Mouse (Mus musculus) thymus, adult 2 months (tissue): Measurements from ENCODE around the gene Tmprss4. TPM values are rescaled to one million over a fixed set of nuclear protein-coding genes. Genes with fewer than 3 reads are reported as not detected.
A peak's percentile ranks its signal among the peaks of the same experiment; 100 is the strongest.

Experiments used
- DNase-seq: peaks from one replicate; pipeline ENCODE4 v3.0.0; 2021
- H3K27ac ChIP-seq: fragments of 200-500 bp; 2 replicates; pipeline ENCODE4 v1.5.1; 2012; ENCODE audit warnings: low read length, control low read depth; ENCODE audit not compliant: control insufficient read depth, insufficient read depth
- H3K27me3 ChIP-seq: fragments of 200-500 bp; 2 replicates; pipeline ENCODE4 v1.6.1; 2012; ENCODE audit warnings: mild to moderate bottlenecking, low read length, moderate library complexity, mixed read lengths; ENCODE audit not compliant: control insufficient read depth, insufficient read depth
- H3K36me3 ChIP-seq: fragments of 200-500 bp; 2 replicates; pipeline ENCODE4 v1.6.1; 2012; ENCODE audit warnings: mild to moderate bottlenecking, low read length, moderate library complexity; ENCODE audit not compliant: control insufficient read depth, insufficient read depth
- H3K4me1 ChIP-seq: fragments of 200-500 bp; replicated peaks from 2 replicates; pipeline ENCODE4 v1.6.1; 2012; ENCODE audit warnings: low read length; ENCODE audit not compliant: control insufficient read depth, insufficient read depth
- H3K4me3 ChIP-seq: fragments of 200-500 bp; 2 replicates; pipeline ENCODE4 v1.5.1; 2012; ENCODE audit warnings: mild to moderate bottlenecking, low read length, control low read depth, moderate library complexity; ENCODE audit not compliant: control insufficient read depth, insufficient read depth
- CTCF ChIP-seq: fragments of 200-500 bp; IDR thresholded peaks from 2 replicates; pipeline ENCODE4 v1.5.1; 2012; ENCODE audit warnings: mild to moderate bottlenecking, control low read depth, low read length, moderate library complexity, borderline replicate concordance; ENCODE audit not compliant: control insufficient read depth, poor library complexity, insufficient read depth; ENCODE audit errors: extremely low read depth
- POLR2A ChIP-seq: fragments of 200-500 bp; IDR thresholded peaks from 2 replicates; pipeline ENCODE4 v1.6.1; 2012; ENCODE audit warnings: mild to moderate bottlenecking, low read length, control low read depth, moderate library complexity; ENCODE audit not compliant: control insufficient read depth, poor library complexity, insufficient read depth; ENCODE audit errors: extremely low read depth
- WGBS: fragments of 180-500 bp; shearing (Covaris S2); methylation state at CpG from one replicate; pipeline ENCODE4 v1.1.7; 2018; 5-methylcytosine and 5-hydroxymethylcytosine counted together
- polyA plus RNA-seq: library from polyadenylated mRNA; depleted of rRNA; stranded (reverse); fragments of >200 nt; gene quantifications from 2 replicates; pipeline ENCODE4 v1.2.3, GENCODE M21; 2012; rRNA removed

Gene Tmprss4
- 7.4 and 16.1 TPM in 2 replicates for polyA plus RNA-seq

DNA sequence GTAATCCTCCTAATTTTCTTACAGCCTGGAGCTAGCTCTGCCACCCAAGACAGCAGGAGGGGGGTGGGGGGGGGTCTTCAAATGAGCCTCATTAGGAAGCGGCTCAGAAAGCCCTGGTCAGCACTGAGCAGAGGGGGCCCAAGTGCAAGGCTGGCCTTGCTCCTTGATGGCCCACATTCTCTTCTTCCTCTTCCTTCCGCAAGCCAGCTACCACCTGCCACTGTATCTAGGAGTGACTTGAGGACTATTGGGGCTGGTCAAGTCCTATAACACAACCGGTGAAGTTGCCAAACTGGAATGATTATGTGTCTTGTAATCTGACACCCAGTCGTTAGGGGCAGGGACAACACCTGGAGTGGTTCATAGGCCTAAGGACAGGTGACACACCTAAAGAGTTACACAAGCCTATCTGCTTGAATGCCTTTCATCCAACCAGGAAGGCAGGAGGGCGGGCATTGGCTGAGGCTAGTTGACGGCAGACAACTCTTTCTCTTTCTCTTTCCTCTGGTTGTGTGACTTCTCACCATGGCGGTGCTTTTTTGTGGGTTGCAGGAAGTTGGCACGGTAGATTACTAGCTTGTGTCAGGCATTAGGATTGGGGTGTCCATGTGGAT is at the start of gene Tmprss4:
Gene Tmprss4 (minus strand): TSS at position 296 of the 614 bp plus-strand sequence.
- Histone ChIP-seq H3K4me1 (peaks cover 59% of the 10 kb centered on the region), H3K4me3 (no peak within 1 kb of the TSS), H3K36me3 (no peaks in the 10 kb centered on the region), H3K27ac (no peak within 1 kb of the TSS; the same call in 1 of the 2 replicates), H3K27me3 (no peaks in the 10 kb centered on the region)
- no peak for DNase-seq
- TF ChIP-seq CTCF (no peak), POLR2A (no peak)
- WGBS = 55% methylated on average over 8 of the region's 8 CpGs

DNA sequence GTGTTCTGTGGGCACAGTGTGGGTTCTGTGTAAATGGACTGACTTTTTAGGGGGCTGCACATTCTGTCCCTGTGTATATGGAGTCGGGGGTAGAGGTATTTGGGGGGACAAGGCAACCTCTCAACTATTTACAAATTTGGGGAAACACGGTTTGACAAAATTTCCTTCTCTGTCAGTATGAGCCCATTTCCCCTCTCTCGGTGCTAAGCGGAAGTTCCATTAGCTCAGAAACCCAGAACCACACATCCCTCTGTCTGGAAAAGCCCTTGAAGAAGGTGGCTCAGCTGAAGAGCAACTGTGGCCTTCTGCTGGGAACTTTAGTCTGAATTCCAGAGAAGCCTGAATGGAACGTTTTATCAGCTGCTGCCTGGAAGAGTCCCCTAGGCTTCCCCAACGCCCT is 48.5 kb upstream of the Tmprss4 start:
- H3K27me3 ChIP-seq = no peaks in the 10 kb centered on the region; the same call in 1 of the 2 replicates
- no peak for TF ChIP-seq CTCF
- TF ChIP-seq POLR2A = no peak
- H3K36me3 ChIP-seq = peaks cover 12% of the 10 kb centered on the region
- H3K4me1 ChIP-seq = peaks cover 55% of the 10 kb centered on the region
- no peak overlapping the region for H3K4me3 ChIP-seq
- 53% methylated on average over 6 of the region's 6 CpGs for WGBS
- DNase-seq = no peak
- H3K27ac ChIP-seq = peak overlapping the region; percentile 14; the same call in 1 of the 2 replicates

DNA sequence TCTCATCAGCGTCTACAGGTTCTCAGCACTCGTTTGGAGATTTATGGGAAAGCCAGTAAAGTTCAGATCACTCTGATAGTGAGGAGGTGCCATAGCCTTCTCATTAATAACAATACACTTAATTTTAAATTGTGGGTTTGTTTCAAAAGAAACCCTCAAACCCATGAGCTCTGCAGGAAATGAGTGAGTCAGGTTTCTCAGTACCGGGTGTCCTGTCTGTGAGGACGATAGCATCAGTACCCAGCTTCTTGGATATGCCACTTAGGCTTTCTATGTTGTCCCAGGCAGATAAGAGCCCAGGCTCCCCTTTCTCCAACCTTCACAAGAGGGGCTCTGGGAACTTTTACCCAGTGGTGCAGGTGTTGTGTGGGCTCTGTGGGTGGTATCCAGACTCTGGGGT is 48.1 kb upstream of the Tmprss4 start:
- Histone ChIP-seq H3K27me3 (no peaks in the 10 kb centered on the region; the same call in 1 of the 2 replicates), H3K27ac (peak overlapping the region; percentile 79), H3K4me1 (peaks cover 56% of the 10 kb centered on the region), H3K36me3 (peaks cover 12% of the 10 kb centered on the region), H3K4me3 (no peak overlapping the region)
- 12% methylated on average over 4 of the region's 4 CpGs for WGBS
- TF ChIP-seq POLR2A (no peak), CTCF (no peak)
- DNase-seq = no peak

DNA sequence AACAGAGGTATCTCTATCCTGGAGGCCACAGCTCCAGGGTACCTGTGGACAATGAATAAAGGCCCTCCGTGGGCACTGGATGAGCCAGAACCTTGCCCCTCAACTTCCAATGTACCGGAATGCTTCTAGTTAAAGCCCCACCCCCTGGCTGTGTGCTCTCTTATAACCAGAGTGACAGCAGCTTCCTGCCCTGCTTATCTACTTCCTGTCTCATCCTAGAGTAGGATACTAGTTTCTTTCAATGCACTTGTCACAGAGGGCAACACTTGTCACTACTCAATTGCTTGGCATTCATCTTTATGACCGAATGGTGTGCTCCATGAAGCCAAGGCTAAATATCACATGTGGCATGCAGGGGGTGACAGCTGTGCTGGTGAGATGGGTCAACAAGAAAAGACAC is 47.4 kb upstream of the Tmprss4 start:
- peak overlapping the region; percentile 79 for H3K27ac ChIP-seq
- H3K36me3 ChIP-seq = peaks cover 11% of the 10 kb centered on the region
- 15% methylated on average over 3 of the region's 3 CpGs for WGBS
- DNase-seq = peak; percentile 61
- H3K4me1 ChIP-seq = peaks cover 62% of the 10 kb centered on the region
- no peak overlapping the region for H3K4me3 ChIP-seq
- H3K27me3 ChIP-seq = no peaks in the 10 kb centered on the region; the same call in 1 of the 2 replicates
- TF ChIP-seq CTCF (no peak), POLR2A (no peak)

DNA sequence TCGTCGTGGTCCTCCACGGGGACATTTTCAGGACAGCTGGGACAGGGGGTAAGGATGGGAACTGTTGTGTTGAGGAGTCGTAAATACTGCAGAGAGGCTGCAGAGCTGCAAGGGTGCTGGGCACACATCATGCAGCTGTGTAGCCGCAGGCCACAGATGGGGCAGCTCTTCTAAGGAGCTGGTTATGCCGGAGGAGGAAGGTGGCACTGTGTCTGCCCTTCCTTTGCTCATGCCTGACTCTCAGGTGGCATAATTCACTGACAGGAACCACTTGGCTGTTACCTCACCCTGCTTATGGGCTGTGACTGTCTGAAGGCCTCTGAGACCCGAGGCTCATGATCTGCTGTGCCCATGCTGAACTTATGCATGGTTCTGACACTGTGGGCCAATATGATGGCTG is 46.4 kb upstream of the Tmprss4 start:
- Histone ChIP-seq H3K4me3 (no peak overlapping the region), H3K27ac (peak overlapping the region; percentile 62), H3K27me3 (no peaks in the 10 kb centered on the region; the same call in 1 of the 2 replicates), H3K4me1 (peaks cover 68% of the 10 kb centered on the region), H3K36me3 (peaks cover 1% of the 10 kb centered on the region)
- 20% methylated on average over 7 of the region's 7 CpGs for WGBS
- TF ChIP-seq CTCF = no peak
- peak; percentile 32; the same call in 1 of the 2 replicates for TF ChIP-seq POLR2A
- peak; percentile 66 for DNase-seq

DNA sequence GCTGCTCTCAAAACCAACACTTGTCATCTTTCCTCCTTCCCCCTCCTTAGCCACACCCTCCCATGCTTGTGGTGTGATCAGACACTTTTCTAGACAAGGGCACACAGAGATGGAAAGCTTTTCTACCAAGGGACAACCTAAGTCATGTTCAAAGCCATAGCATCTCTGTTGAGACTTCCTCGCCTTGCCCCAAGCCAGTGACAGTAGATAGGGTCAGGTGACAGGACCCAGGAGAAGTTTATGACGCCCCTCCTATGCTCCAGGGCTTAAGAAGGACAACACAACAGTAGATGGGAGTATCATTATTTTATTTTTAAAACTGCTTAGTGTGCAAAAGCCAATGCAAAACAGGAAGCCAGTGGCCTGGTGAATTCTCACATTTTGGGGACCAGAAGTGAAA is 43.6 kb upstream of the Tmprss4 start:
- 17% methylated on average over 2 of the region's 2 CpGs for WGBS
- Histone ChIP-seq H3K4me1 (peaks cover 59% of the 10 kb centered on the region), H3K27ac (peak overlapping the region; percentile 67), H3K27me3 (no peaks in the 10 kb centered on the region), H3K36me3 (no peaks in the 10 kb centered on the region), H3K4me3 (no peak overlapping the region)
- no peak for TF ChIP-seq POLR2A
- TF ChIP-seq CTCF = no peak
- DNase-seq = peak; percentile 34

DNA sequence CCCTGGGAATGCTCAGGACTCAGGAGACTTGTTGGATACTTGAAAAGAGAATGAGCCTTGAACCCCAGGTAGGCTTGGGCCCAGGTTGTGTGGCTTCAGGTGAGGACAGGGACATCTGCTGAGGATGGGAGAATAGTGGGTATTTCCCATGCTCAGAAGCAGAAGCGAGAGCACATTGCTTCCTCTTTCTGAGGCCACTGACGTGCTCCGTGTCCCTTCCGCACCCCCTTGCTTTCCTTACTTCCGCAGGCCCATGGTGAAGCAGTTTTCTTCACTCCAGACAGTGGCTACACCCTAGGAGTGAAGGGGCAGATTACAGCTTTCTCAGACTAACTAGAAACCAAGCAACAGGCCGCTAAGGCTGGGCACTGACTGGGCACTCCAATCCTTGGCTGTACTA is 42.2 kb upstream of the Tmprss4 start:
- peak overlapping the region; percentile 61 for H3K27ac ChIP-seq
- no peaks in the 10 kb centered on the region for H3K36me3 ChIP-seq
- H3K4me3 ChIP-seq = no peak overlapping the region
- TF ChIP-seq CTCF = no peak
- no peak for TF ChIP-seq POLR2A
- WGBS = 71% methylated on average over 6 of the region's 6 CpGs
- H3K4me1 ChIP-seq = peaks cover 53% of the 10 kb centered on the region
- DNase-seq = no peak
- no peaks in the 10 kb centered on the region for H3K27me3 ChIP-seq
